Mouse (Mus musculus): ENCODE measurements around the gene Vps8.
A peak's percentile ranks its signal among the peaks of the same experiment; 100 is the strongest.

Gene Vps8

DNA sequence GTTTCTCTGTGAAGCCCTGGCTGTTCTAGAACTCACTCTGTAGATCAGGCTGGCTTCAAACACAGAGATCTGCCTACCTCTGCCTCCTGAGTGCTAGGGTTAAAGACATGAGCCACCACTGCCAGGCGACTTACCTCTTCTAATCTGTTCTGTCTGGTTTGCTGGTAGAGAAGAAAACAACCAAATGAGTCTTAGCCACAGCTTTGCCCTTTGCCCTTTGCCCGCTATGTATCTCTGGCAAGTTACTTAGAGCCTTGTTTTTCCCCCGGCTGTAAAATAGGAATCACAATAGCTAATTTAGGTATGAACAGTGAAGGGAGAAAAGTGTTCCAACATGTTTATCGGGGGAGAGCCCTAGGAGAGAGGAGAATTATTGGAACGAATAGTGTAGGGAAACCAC, 18.3 kb upstream of the Vps8 start:
- DNase-seq (ENCODE audit: low spot score in 2 of 2): no peak

DNA sequence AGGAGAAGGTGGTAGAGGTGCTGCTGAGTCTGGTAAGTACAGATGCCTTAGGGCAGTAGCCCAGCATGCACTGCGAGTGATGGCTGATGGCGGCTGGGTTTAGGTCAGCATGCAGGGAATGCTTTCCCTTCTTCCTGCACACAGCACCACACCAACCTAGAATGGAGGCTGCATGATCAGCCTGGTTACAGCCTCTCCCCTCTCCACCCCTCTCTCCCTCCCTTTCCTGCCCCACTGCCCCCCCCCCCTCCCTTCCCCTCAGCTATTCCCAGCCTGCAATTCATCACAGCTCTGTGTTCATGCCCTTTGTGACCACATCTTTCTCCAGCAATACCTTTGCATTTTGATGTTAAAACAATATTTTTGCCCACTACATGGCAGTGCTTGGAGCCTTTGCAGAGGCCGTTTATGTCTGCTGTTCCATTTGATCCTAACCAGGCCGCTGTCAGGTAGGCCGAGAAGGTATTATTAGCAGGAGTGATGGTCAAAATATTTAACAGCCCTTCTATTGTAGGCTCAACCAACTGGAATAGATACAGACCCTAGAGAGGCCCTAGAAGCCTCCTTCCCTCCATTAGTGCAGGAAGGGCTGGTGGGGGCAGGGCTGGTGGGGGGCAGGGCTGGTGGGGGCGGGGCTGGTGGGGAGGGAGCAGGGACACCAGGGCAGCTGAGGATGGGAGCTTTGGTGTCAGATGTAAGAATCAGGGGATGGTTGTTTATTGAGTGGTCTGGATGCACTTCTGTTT, 17.5 kb upstream of the Vps8 start:
- no peak for DNase-seq (ENCODE audit: low spot score in 2 of 2)

DNA sequence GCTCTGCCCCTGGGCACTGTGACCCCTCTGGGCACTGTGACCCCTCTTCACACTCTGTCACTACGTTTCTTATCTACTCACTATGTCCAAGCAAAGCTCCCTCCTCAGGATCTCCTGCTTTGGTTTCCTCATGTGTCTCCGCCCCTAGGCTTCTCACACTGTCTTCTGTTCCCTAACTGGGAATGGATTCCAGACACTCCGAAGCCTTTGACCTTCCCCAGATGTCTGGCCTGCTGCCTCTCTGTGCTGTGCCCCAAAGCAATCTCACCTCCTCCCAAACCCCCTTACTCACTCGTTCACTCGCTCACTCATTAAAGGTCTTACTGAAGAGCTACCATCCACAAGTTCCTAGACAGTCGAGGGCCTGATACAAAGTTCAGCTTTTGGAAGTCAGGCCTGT, 16.8 kb upstream of the Vps8 start:
- no peak for DNase-seq (ENCODE audit: low spot score in 2 of 2)

DNA sequence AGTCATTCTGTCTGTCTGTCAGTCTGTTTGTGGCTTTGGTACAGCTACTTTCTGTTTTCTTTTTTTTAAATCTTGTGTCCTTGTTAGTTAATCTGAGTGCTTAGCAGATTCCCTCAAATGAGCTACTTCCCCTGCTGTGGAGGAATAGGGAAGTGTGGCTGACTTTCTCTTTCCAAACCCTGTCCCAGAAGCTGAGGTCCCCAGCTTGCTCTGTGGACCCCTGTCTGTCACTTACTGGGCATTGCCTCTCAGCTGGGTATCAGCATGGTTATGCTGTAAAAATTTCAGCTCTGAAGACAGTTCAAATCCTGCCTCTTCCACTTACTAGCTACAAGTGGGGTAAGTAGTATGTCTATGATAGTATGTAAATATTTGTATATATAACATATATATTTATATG, 11.1 kb upstream of the Vps8 start:
- no peak for DNase-seq (ENCODE audit: low spot score in 2 of 2)

DNA sequence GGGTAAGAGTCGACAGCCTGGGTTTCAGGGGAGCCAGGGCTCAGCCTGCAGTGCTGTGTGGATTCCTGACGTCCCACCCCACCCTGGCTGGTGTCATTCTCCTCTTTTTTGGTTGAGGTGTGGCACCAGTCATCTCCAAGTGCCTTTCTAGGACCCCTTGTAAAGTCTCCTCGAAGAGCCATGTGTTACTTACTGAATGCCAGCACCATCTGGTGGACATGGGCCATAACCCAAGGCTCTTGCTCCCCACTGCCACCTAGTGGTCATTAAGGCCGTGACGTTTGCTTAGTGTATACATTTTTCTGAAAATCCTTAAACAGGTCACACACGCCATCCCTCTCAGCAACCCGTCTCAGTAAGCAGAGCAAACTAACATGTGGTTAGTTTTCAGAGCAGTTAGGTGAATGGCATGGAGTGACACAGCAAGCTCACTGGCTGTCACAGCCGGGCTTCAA, 10.3 kb upstream of the Vps8 start:
- peak; percentile 63 to 85 for DNase-seq (ENCODE audit: low spot score in 2 of 2)

DNA sequence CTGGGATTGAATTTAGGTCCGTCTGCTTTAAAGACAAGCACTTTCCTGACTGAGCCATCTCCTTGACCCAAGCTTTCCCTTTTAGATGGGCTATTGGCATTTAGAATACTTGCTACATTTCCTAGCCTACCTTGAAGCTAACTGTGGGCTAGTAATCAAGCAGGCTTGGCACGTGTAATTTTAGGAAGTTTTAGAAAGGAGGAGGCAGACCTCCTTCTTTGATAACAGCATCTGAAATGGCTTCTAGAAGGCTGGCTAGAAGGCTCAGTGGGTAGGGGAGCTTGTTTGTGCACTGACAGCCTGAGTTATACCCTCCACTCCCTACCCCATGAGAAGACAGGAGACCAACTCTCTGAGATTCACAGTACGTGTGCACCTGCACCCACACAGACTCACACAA, 9.1 kb upstream of the Vps8 start:
- no peak for DNase-seq (ENCODE audit: low spot score in 2 of 2)

DNA sequence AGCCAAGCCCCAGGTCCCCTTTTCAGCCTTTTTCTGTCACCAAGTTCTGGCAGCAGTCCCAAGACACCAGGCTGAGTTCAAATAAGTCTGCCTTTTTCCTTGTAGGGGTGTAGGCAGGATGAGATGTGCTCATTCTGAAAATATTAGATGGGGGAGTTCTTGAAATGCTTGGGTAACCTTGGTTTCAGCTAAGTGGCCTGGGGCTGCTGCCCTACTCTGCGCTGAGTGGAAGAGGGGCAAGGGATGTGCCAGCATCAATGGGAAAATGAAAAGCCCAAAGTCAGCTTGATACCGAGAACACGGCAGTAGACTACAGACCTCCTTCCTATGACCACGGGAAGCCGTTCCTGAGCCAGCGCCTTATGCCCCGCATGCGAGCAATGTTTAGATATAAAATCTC, 7.8 kb upstream of the Vps8 start:
- DNase-seq (ENCODE audit: low spot score in 2 of 2): no peak

DNA sequence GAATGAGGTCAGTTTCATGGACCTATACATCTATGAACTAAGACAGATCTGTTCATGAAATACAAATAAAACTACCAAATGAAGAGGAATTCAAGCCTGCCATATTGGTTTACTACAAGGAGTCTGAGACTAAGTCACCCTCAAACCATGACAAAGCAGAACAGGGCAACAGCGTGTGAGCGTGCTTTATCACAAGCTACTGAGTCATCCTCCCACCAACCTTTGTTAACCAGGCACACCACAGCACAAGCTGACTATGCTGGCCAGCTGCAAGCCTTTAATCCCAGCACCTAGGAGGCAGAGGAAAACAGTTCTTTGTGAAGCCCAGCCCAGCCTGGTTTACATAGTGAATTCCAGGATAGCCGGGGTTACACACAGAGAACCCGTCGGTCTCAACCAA, 4.9 kb upstream of the Vps8 start:
- DNase-seq (ENCODE audit: low spot score in 2 of 2): no peak

DNA sequence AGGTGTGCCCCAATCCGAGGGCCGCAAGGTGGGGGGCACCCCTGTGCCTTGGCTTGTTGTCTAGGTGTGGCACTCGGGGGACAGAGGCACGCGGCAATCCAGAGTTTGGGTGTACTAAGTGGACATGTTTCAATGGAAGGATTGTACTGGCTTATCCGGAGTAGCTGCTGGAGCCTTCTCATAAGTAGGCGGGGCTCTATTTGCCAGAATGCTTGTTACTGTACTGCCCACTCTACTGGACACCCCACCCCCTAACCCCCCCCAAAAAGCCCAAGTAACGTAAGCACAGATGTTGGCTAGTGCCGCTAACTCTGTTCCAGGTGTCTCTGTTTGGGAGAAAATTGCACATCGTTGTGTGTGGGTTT, 610 bp downstream of the Vps8 start:
- DNase-seq (ENCODE audit: low spot score in 2 of 2): no peak

DNA sequence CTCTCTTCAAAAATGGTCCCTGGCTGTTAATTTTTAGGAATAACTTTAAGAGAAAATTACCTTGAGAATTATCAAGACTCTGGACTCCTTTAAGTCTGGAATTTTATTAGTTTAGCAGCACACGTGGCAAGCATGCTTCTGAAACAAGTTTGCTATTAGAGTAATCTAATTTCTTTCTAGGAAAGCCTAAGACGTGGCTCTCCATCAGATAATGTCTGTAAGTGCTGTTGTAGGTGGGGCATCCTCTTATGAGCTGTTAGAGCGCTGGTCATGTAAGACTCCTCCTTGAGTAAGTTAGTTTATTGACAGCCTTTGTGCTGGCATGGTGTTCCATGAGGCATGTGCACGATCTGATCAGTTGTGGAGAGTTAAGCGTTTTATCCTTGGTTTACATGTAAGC, 5.2 kb downstream of the Vps8 start:
- no peak for DNase-seq (ENCODE audit: low spot score in 2 of 2)

DNA sequence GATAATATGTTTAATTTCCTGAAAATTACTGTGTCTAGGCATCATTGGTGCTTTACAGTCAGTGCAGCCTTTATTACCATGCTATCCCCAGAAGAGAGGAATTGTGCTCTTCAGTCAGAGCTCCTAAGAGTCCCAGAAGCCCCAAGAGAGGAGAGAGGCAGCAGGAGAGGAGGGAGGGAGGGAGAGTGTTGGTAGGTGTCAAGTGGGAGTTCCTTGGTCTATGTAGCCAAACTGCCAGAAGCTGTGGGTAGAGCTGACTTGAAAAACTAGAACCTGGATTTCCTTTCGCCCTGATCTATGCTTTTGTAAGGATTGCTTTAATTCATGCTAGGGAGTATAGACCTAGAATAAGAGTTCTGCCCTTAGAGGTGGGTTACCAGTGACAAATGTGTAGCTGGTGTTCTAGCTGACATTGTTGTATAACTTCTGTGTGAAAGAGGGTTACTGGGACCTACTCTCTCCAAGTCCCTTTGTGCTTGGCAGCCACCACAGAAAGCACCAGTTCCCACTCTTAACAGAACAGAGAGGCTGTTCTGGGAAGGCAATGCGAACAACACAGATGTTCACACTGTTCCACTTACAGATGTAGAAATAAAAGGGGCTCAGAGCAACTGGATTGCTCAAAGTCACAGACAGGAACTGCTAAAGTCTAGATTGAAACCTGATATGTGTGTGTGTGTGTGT, 7.6 kb downstream of the Vps8 start:
- no peak for DNase-seq (ENCODE audit: low spot score in 2 of 2)

DNA sequence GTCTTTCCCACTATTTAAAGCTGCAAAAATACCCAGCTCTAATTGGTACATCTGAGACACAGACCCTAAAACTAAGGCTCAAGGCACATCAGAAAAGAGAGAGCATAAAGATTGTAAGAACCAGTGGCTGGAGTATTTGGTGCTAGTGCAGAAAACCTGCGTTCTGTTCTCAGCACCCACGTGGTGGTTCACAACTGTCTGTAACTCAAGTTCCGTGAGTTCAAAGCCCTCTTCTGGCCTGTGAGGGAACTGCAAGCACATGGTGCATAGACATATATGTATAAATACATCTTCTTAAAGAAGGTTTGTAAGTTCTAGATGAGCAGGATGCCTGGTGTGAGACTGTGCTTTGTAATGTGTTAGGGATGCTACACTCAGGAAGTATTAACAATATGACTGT, 8.7 kb downstream of the Vps8 start:
- no peak for DNase-seq (ENCODE audit: low spot score in 2 of 2)

DNA sequence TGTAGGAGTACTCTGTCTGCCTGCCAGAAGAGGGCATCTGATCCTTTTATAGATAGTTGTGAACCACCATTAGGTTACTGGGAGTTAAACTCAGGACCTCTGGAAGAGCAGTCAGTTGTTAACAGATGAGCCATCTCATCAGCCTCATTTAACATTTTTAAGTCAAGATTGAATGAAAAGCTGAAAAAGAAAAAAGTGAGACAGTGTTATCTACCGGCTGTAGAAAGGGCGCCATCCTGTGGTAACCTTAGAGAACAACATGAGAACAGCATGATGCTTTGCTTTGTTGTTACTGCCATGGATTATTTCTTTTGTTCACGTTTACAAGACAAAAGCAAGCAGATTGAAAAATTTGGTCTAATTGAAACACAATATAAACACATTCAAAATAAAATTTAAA, 10.6 kb downstream of the Vps8 start:
- peak in 1 of 2 experiments; percentile 27 for DNase-seq (ENCODE audit: low spot score in 2 of 2)

DNA sequence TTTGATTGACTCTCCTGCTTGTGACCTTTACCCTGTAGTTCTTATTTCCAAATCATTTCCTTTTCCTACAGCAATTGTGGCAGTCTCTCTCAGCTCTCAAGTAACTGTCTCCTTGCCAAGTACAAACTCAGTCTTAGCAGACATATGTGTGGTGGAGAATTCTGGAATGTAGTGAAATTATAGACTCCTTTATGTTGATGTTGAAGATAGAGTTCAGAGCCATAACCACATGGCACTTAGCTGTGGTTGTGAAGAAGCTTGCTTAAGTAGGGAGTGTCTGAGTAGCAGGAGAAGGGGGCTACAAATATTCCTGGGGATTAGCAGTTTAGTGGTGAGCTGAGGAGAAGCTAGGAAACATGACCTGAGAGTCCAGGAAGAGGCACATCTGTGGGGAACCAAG, 18.1 kb downstream of the Vps8 start:
- DNase-seq (ENCODE audit: low spot score in 2 of 2): no peak

DNA sequence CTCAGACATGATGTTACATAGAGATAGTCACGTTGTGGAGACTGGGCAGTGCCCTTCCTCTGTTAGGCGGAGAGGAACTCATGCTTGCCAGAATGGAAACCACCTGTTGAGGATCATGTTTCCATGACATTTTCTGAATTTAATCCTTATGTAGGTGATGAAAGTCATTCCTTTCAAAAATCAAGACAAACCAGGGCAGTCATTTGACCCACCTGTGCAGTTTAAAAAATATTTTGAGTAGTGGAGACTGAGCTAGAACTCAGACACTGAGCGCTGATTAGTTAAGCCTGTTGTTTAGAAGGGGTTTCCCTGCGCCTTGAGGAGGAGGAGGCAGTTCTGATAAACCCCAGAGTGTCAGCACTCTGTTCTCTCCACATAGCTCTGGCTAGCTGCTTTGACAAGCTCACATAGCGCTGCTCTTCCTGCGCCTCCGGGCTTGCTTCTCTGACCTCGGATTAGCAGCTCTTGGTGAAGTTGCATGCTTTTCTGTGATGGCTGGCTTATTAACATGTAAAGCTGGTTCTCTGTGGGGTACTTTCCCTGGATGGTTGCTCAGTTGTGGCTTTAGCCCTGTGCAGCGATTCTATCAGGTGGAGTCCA, 22.2 kb downstream of the Vps8 start:
- no peak for DNase-seq (ENCODE audit: low spot score in 2 of 2)

DNA sequence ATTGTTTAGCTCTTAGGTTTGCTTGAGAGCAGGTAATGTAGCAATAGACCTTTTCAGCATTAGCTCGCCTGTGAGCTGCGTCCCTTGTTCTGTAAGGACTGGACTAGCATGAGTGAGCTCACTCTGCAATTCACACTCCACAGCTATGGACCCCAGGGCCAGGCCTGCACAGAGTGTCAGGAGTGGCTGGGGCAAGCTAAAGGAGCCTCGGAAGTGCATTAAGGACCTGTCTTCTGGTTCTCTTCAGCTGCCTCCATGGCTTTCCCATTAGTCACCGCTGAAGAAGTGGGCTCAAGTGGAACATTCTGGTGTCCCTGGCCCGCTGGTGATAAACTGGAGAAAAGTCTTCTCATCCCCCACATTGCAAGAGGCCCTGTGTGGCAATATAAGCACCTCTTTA, 24.5 kb downstream of the Vps8 start:
- DNase-seq (ENCODE audit: low spot score in 2 of 2): no peak

DNA sequence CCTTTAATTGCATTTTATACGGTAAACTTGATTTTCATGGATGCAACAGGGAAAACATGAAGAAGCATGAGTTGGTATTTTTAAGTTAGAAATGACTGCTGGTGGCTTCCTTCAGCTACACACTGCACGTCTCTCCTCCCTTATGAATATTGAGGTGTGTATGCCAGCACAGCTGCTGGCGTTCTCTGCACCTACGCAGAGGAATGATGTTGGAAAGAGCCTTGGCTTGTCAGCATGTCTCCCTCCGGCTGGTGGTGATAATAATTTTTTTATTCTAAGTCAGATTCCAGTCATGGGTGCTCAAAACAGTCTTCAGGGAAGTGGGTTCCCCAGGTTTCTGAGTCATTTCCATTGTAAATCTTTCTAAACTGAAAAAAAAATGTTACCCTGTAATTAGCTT, 25.5 kb downstream of the Vps8 start:
- no peak for DNase-seq (ENCODE audit: low spot score in 2 of 2)

DNA sequence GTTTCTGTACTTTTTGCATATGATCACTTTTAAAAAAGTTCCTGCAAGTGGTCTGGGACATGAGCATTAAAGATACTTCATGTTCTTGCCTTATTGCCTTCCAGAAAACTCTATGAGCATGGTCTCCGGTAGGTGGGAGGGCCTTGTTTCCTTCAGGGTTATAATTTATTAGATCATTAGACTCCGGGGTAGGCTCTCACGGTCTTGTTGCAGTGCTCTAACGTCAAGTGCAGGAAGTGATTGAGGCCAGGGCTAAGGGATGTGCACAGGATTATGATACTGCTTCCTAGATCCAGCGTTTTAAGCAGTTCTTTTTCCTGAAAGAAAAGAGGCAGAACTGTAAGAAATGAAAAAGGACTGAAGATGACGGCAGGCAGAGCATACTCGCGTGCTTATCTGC, 27.0 kb downstream of the Vps8 start:
- DNase-seq (ENCODE audit: low spot score in 2 of 2): no peak

DNA sequence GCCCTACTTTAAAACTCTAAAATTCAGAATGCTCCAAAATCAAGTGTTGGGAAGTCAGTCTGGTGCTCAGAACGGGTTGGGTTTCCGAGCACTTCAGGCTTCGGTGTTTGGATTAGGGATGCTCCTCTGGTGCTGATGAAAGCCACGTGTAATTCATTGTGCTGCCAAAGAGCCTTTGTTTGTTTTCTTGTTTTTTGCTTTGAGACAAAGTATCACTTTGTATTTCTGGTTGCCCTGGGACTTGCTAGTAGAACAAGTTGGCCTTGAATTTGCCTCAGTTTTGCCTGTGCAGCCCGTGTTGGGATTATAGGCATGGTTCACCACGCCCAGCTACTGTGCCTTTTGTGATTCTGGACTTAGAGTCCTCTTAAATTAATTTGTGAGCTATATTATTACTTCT, 29.7 kb downstream of the Vps8 start:
- no peak for DNase-seq (ENCODE audit: low spot score in 2 of 2)

DNA sequence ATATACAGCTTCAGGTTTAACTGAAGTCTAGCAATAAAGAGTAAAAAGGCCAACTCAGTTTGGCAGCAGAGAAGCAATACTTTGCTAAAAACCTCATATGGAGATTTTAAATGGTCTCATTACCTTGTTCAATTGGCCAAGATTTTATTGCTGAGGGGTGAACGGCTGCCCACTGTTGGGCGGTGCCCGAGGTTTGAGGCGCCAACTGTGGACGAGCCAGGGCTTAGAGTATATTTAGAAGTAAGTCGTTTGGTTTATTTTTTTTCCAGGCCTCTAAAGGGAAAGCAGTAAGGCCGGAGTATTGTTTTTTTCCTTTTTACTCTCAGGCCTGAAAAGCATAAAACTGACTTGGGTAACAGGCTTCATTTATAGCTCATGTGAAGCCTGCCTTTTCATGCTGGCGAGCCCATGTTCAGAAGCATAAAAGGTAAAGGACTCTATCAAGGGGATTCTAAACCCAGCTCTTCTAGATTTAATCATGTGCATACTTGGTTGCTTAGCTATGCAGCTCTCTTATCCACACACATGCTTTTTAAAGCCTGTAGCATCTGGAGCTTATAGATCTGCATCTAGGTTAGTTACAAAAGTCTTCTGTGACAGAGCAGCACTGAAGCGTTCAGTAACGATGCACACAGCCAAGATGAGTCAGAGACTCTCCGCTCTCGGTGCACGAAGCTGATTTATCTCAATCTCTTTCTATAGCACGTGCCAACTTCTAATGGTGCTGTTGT, 34.9 kb downstream of the Vps8 start:
- DNase-seq (ENCODE audit: low spot score in 2 of 2): no peak

DNA sequence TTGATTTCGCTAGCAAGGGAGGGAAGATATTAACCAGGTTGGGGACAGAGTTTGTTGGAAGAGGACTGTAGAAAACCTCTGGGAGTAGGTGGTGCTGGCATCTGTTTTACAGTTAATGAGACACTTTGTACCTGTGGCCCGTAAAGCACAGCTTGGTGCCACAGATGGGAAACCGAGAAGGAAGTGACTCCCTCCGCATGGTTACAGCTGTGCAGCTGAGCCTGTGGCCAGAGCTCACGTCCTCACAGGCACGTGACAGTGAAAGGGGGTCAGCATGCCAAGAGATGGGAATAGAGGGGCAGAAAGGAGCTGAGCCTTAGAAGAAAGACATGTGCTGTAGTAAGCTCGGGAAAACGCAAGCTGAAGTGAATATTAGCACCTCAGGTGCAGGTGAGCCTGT, 43.0 kb downstream of the Vps8 start:
- no peak for DNase-seq (ENCODE audit: low spot score in 2 of 2)

DNA sequence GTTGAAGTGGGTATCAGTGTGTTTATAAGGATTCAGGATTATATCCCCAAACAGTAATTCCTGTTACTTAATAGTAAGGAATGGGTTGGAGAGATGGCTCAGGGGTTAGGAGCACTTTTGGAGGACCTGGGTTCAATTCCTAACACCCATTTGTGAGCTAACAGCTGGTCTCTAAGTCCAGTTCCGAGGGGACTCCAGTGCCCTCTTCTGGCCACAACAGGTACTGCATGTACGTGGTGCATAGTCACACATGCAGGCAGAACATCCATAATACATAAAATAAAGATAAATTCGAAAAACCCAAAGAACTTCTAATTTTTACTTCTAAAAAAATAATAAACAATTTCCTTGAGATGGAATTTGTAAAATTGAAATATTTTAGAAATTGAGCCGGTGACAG, 47.5 kb downstream of the Vps8 start:
- peak in 1 of 2 experiments; percentile 52 for DNase-seq (ENCODE audit: low spot score in 2 of 2)

DNA sequence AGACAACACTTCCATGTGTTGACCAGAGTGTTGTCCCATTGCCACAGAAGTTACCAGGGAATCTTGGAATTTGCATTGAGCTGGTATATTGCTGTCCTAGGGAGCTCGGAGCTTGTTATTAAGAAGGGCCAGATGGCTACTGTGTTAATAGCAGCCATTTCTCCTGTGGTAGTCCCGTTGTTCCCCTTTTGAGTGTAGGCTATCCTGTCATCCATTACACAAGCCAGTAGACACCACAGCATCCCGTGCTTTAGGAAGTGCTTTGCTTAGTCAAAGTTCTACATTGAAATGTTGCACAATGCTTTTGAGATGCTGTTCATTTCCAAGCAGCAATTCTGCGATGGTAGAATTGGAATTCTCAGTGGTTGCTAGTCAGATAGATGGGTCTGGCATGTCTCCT, 54.2 kb downstream of the Vps8 start:
- no peak for DNase-seq (ENCODE audit: low spot score in 2 of 2)
